Mouse (Mus musculus) lung, adult 2 months (tissue): ENCODE results near the gene Acss2.

Source experiments
- CTCF ChIP-seq: fragments of 200-500 bp; IDR thresholded peaks from 2 replicates; pipeline ENCODE4 v1.5.1; 2011; ENCODE audit warnings: mild to moderate bottlenecking, low read length, control low read depth; ENCODE audit not compliant: insufficient read depth
- POLR2A ChIP-seq: fragments of 200-500 bp; IDR thresholded peaks from 2 replicates; pipeline ENCODE4 v1.6.1; 2011; ENCODE audit warnings: low read depth, mild to moderate bottlenecking, control low read depth, low read length, borderline replicate concordance; ENCODE audit errors: extremely low read depth

DNA sequence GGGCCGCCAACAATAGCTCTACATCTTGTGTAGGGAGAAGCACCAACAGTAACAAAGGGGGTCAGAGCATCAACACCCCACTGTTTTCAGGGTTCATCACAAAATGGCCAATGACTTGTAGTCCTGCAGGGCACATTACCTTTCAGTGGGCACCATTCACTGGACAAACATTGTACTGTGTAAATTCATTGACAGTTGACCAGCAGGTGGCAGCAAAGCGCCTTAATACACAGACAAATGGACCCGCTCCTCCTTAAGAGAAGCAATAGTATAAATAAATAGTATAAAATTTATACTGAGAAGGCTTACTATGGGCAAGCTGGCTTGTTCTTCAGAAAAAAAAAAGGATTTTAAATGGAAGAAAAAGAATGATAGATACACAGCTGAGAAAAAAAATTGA is 35.7 kb upstream of the Acss2 start:
- no peak for TF ChIP-seq POLR2A
- peak; percentile 38 for TF ChIP-seq CTCF
